Mouse (Mus musculus) liver, postnatal 0 days (tissue): ENCODE data around the gene Efna5. TPM values are rescaled to one million over a fixed set of nuclear protein-coding genes. Genes with fewer than 3 reads are reported as not detected.

Experiments used
- ATAC-seq: fragments of 200-750 bp; cut with Nextera tagmentation; 2 replicates; pipeline ENCODE4 v1.8.0; 2017; ENCODE audit warnings: mild to moderate bottlenecking, moderate library complexity
- DNase-seq: peaks from one replicate; pipeline ENCODE4 v3.0.0-alpha.2; 2016
- H3K27ac ChIP-seq: fragments of 300-500 bp; sonication (generic); 2 replicates; pipeline ENCODE4 v1.5.1; 2014; ENCODE audit warnings: antibody characterized with exemption, moderate library complexity, mild to moderate bottlenecking, low read depth
- H3K27me3 ChIP-seq: fragments of 300-500 bp; sonication (generic); 2 replicates; pipeline ENCODE4 v1.6.1; 2014; ENCODE audit warnings: low read length, control low read depth, mixed read lengths; ENCODE audit not compliant: insufficient read depth
- H3K36me3 ChIP-seq: fragments of 300-500 bp; sonication (generic); replicated peaks from 2 replicates; pipeline ENCODE4 v1.6.1; 2014; ENCODE audit warnings: mild to moderate bottlenecking, control low read depth, low read length, moderate library complexity, mixed read lengths; ENCODE audit not compliant: insufficient read depth
- H3K4me1 ChIP-seq: fragments of 300-500 bp; sonication (generic); 2 replicates; pipeline ENCODE4 v1.6.1; 2014; ENCODE audit warnings: antibody characterized with exemption, mild to moderate bottlenecking, control low read depth; ENCODE audit not compliant: insufficient read depth
- H3K4me2 ChIP-seq: fragments of 300-500 bp; sonication (generic); 2 replicates; pipeline ENCODE4 v1.6.1; 2014; ENCODE audit warnings: low read depth, mild to moderate bottlenecking, low read length, moderate library complexity, mixed read lengths
- H3K4me3 ChIP-seq: fragments of 300-500 bp; sonication (generic); 2 replicates; pipeline ENCODE4 v1.5.1; 2014; ENCODE audit warnings: low read depth, low read length
- H3K9ac ChIP-seq: fragments of 300-500 bp; sonication (generic); replicated peaks from 2 replicates; pipeline ENCODE4 v1.6.1; 2014; ENCODE audit warnings: mild to moderate bottlenecking, moderate library complexity
- H3K9me3 ChIP-seq: fragments of 300-500 bp; sonication (generic); 2 replicates; pipeline ENCODE4 v1.6.1; 2016; ENCODE audit warnings: mild to moderate bottlenecking, control low read depth, low read length, mixed read lengths
- CTCF ChIP-seq: sonication (generic); IDR thresholded peaks from 2 replicates; pipeline ENCODE4 v1.5.1; 2016; ENCODE audit warnings: antibody characterized with exemption, low read depth
- EP300 ChIP-seq: IDR thresholded peaks from 2 replicates; pipeline ENCODE4 v1.6.1; 2016; ENCODE audit warnings: antibody characterized with exemption, low read depth, mild to moderate bottlenecking
- WGBS: fragments of 180-500 bp; shearing (Covaris S2); extraction: QIAGEN DNeasy Blood & Tissue Kit; methylation state at CpG from one replicate; pipeline ENCODE4 v1.1.7; 2014; ENCODE audit not compliant: insufficient replicate concordance; 5-methylcytosine and 5-hydroxymethylcytosine counted together
- polyA plus RNA-seq: library from polyadenylated mRNA; unstranded; fragments of >200 nt; fragmentation: Nextera tagmentation; extraction: Ambion mirVana; gene quantifications from 2 replicates; pipeline ENCODE4 v1.2.1, GENCODE M21; 2015

Efna5 gene
- polyA plus RNA-seq, 1 experiment from 2014 or later = 3.0 TPM

- H3K36me3 ChIP-seq = no peaks in the 10 kb centered on the region
- H3K4me1 ChIP-seq = no peaks in the 10 kb centered on the region
- no peak overlapping the region for H3K4me2 ChIP-seq
- DNase-seq = no peak
- TF ChIP-seq CTCF (no peak), EP300 (no peak)
- no peaks in the 10 kb centered on the region for H3K27me3 ChIP-seq
- ATAC-seq = no peak
- WGBS = 75% methylated on average over 1 of the region's 1 CpGs
- no peak overlapping the region for H3K9ac ChIP-seq
- no peaks in the 10 kb centered on the region for H3K9me3 ChIP-seq
- no peak overlapping the region for H3K4me3 ChIP-seq
- H3K27ac ChIP-seq = no peak overlapping the region
These were observed 199.4 kb downstream of the Efna5 start for GRCm38 (mm10) chr17:62681726-62682125.

- Histone ChIP-seq H3K4me1 (no peaks in the 10 kb centered on the region), H3K4me2 (no peak overlapping the region), H3K9ac (no peak overlapping the region), H3K36me3 (no peaks in the 10 kb centered on the region), H3K9me3 (no peaks in the 10 kb centered on the region), H3K27me3 (no peaks in the 10 kb centered on the region), H3K27ac (no peak overlapping the region), H3K4me3 (no peak overlapping the region)
- ATAC-seq (no peak), DNase-seq (no peak)
- WGBS = 92% methylated on average over 1 of the region's 1 CpGs
- TF ChIP-seq CTCF (no peak), EP300 (no peak)
These were observed 200.4 kb downstream of the Efna5 start for GRCm38 (mm10) chr17:62680737-62681136.

GRCm38 (mm10) chr17:62676832-62677231 is 204.3 kb downstream of the Efna5 start:
- Histone ChIP-seq H3K4me3 (no peak overlapping the region), H3K9ac (no peak overlapping the region), H3K4me1 (no peaks in the 10 kb centered on the region), H3K36me3 (no peaks in the 10 kb centered on the region), H3K4me2 (no peak overlapping the region), H3K27ac (no peak overlapping the region), H3K27me3 (no peaks in the 10 kb centered on the region), H3K9me3 (no peaks in the 10 kb centered on the region)
- no peak for TF ChIP-seq EP300
- TF ChIP-seq CTCF = no peak
- DNase-seq (no peak), ATAC-seq (no peak)
- WGBS = 75% methylated on average over 6 of the region's 6 CpGs

GRCm38 (mm10) chr17:62676409-62676808 is 204.7 kb downstream of the Efna5 start:
- H3K27ac ChIP-seq = no peak overlapping the region
- DNase-seq (no peak), ATAC-seq (no peak)
- H3K4me2 ChIP-seq = no peak overlapping the region
- 54% methylated on average over 6 of the region's 6 CpGs for WGBS
- H3K4me3 ChIP-seq = no peak overlapping the region
- no peaks in the 10 kb centered on the region for H3K36me3 ChIP-seq
- no peaks in the 10 kb centered on the region for H3K4me1 ChIP-seq
- no peak for TF ChIP-seq CTCF
- no peak for TF ChIP-seq EP300
- H3K27me3 ChIP-seq = no peaks in the 10 kb centered on the region
- H3K9ac ChIP-seq = no peak overlapping the region
- H3K9me3 ChIP-seq = no peaks in the 10 kb centered on the region

DNA sequence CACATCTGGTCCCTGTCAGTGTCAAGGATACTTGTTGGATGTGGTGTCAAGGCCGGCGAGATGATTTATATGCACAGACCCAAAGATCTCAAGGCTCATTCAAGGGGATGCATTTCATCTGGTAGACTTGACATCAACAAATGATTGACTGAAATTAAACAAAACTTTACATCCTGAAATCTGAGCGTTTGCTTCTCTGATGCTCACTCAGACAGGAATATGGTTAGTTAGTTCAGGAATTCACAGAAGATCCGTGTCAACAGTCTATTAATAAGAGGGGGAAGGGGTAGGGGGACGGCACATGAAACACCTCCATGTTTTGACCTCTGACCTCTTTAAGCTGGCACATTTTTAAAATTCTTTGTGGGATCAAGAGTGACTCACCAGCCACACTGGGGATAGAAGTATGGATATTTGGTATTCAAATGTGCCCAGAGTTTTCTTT is 205.3 kb downstream of the Efna5 start:
- Histone ChIP-seq H3K9me3 (no peaks in the 10 kb centered on the region), H3K27me3 (no peaks in the 10 kb centered on the region), H3K9ac (no peak overlapping the region), H3K4me3 (no peak overlapping the region), H3K4me1 (no peaks in the 10 kb centered on the region), H3K27ac (no peak overlapping the region), H3K4me2 (no peak overlapping the region), H3K36me3 (no peaks in the 10 kb centered on the region)
- WGBS = 61% methylated on average over 5 of the region's 5 CpGs
- ATAC-seq (no peak), DNase-seq (no peak)
- TF ChIP-seq CTCF (no peak), EP300 (no peak)

DNA sequence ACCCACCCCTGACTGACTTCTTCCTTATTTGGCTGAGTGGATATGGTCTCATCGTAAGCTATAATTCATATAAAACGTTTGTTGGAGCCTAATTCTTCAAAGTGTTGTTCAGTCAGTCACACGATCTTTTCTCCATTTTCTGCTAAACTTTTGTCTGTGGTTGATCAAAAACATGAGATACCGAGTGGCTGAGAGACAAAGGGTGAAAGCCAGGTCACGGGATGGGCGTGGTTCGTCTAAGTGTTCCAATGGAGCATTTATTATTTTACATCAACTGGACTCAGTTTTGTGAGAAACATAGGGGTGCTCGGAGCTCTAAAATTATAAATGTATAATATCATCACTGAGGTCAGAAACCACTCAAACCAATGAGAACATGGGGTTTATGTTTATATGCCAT is 209.0 kb downstream of the Efna5 start:
- no peak for DNase-seq
- Histone ChIP-seq H3K9ac (no peak overlapping the region), H3K36me3 (no peaks in the 10 kb centered on the region), H3K9me3 (no peaks in the 10 kb centered on the region), H3K4me3 (no peak overlapping the region), H3K27ac (no peak overlapping the region), H3K4me1 (no peaks in the 10 kb centered on the region), H3K27me3 (no peaks in the 10 kb centered on the region), H3K4me2 (no peak overlapping the region)
- no peak for ATAC-seq
- 67% methylated on average over 8 of the region's 8 CpGs for whole genome bisulfite sequencing
- TF ChIP-seq EP300 (no peak), CTCF (no peak)

DNA sequence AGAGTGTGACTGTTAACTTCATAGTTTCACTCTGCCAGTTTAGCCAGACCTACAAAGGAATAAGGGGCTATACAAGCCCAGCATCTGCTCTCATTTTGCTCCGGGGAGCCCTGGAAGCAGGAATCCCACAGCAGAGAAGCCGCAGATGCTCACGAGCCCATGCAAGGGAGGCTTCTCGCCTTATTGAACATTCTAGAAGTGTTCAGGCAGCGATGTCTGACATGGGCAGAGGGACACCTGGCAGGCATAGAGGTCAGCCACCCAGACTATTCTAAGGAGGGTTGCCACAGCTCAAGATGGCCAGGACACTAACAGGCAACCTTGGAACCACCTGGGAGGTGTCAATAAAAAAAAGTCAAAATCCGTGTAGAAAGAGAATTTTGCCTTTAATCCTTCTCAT is 214.4 kb downstream of the Efna5 start:
- H3K4me2 ChIP-seq = no peak overlapping the region
- no peak overlapping the region for H3K27ac ChIP-seq
- H3K9me3 ChIP-seq = no peaks in the 10 kb centered on the region
- ATAC-seq (no peak), DNase-seq (no peak)
- no peaks in the 10 kb centered on the region for H3K36me3 ChIP-seq
- no peak overlapping the region for H3K4me3 ChIP-seq
- no peaks in the 10 kb centered on the region for H3K27me3 ChIP-seq
- no peak overlapping the region for H3K9ac ChIP-seq
- H3K4me1 ChIP-seq = no peaks in the 10 kb centered on the region
- TF ChIP-seq CTCF = no peak
- no peak for TF ChIP-seq EP300
- 84% methylated on average over 6 of the region's 6 CpGs for WGBS
